ENCODE assay signal across 7 mouse cellular contexts in genomic region chrX:161718548-161718947, GRCm38 (mm10). TPM values are rescaled to one million over a fixed set of nuclear protein-coding genes. Genes with fewer than 3 reads are reported as not detected.
DNase-seq lines count a peak whose midpoint lies in the region; ATAC-seq and TF ChIP-seq lines count a peak whose summit lies in the region.

No protein-coding gene starts in this region.

- no peak overlapping the region for H3K9ac ChIP-seq in heart, embryonic 16.5 days (ENCODE audit: low read length)
- H3K9ac ChIP-seq in limb, embryonic 14.5 days (ENCODE audit: low read depth, low read length, severe bottlenecking): no peak overlapping the region

- H3K27ac ChIP-seq in layer of hippocampus, adult 2 months: peak overlapping the region; percentile 23; the same call in 1 of the 2 replicates
- no peak overlapping the region for H3K27ac ChIP-seq in heart, embryonic 16.5 days (ENCODE audit: low read length)
- no peak overlapping the region for H3K27ac ChIP-seq in limb, embryonic 14.5 days (replicated peaks; ENCODE audit: low read depth, low read length)
- H3K27ac ChIP-seq in small intestine, adult 2 months (ENCODE audit: insufficient read depth, low read depth, low read length): peak overlapping the region; percentile 22; the same call in 1 of the 2 replicates

- no peak for TF ChIP-seq CTCF in layer of hippocampus, adult 2 months (conservative IDR thresholded peaks at IDR 0.05)
- no peak for TF ChIP-seq CTCF in small intestine, adult 2 months (IDR thresholded peaks at IDR 0.05; ENCODE audit: extremely low read depth, insufficient read length, insufficient replicate concordance, low read depth, low read length)

- no peak for TF ChIP-seq POLR2A in limb, embryonic 14.5 days (IDR thresholded peaks at IDR 0.05; ENCODE audit: borderline replicate concordance, extremely low read depth, insufficient read depth, insufficient read length)
- TF ChIP-seq POLR2A in small intestine, adult 2 months (IDR thresholded peaks at IDR 0.05; ENCODE audit: low read depth, low read length): no peak

- peak overlapping the region; percentile 74 for H3K4me2 ChIP-seq in heart, embryonic 16.5 days (ENCODE audit: low read depth, low read length)
- peak overlapping the region; percentile 87; the same call in 1 of the 2 replicates for H3K4me2 ChIP-seq in limb, embryonic 14.5 days (replicated peaks; ENCODE audit: low read depth, low read length, severe bottlenecking)

- no peak; the same call in 1 of the 2 replicates for ATAC-seq in heart, embryonic 16.5 days (replicated peaks; ENCODE audit: extremely low read depth, insufficient read depth, low FRiP score)
- no peak for ATAC-seq in limb, embryonic 14.5 days (ENCODE audit: low FRiP score, low read depth)

- no peak for DNase-seq in layer of hippocampus, adult 2 months (ENCODE audit: low spot score in 2 of 2)
- DNase-seq in layer of hippocampus, postnatal 36 days: no peak
- DNase-seq in limb, embryonic 14.5 days (ENCODE audit: low spot score): no peak
- DNase-seq in embryo, embryonic 9.5 days (ENCODE audit: extremely low spot score): no peak
- DNase-seq in urinary bladder, postnatal 36 days (ENCODE audit: low spot score in 2 of 2): no peak

- peak overlapping the region; percentile 59 for H3K4me3 ChIP-seq in layer of hippocampus, adult 2 months
- peak overlapping the region; percentile 63 for H3K4me3 ChIP-seq in heart, embryonic 16.5 days (ENCODE audit: low read length)
- H3K4me3 ChIP-seq in limb, embryonic 14.5 days (replicated peaks; ENCODE audit: low read length): peak overlapping the region; percentile 47
- peak overlapping the region; percentile 87 for H3K4me3 ChIP-seq in small intestine, adult 2 months (ENCODE audit: low read depth, low read length)

- peaks cover 3% of the 10 kb centered on the region; the same call in 1 of the 2 replicates for H3K4me1 ChIP-seq in heart, embryonic 16.5 days (ENCODE audit: control insufficient read depth, insufficient read depth, low read length)
- H3K4me1 ChIP-seq in limb, embryonic 14.5 days (ENCODE audit: control insufficient read depth, insufficient read depth, low read length): no peaks in the 10 kb centered on the region
- no peaks in the 10 kb centered on the region; the same call in 1 of the 2 replicates for H3K4me1 ChIP-seq in small intestine, adult 2 months (ENCODE audit: control insufficient read depth, insufficient read depth, insufficient read length, low read length)

- 29% methylated on average over 11 of the region's 11 CpGs for WGBS in heart, embryonic 16.5 days
- WGBS in limb, embryonic 14.5 days: 37% methylated on average over 11 of the region's 11 CpGs
- 33% methylated on average over 11 of the region's 11 CpGs for WGBS in small intestine, adult 2 months

- peaks cover 13% of the 10 kb centered on the region for H3K27me3 ChIP-seq in heart, embryonic 16.5 days (ENCODE audit: control insufficient read depth, insufficient read depth, low read length)
- peaks cover 34% of the 10 kb centered on the region; the same call in 1 of the 2 replicates for H3K27me3 ChIP-seq in limb, embryonic 14.5 days (ENCODE audit: control insufficient read depth, insufficient read depth, low read length)
- H3K27me3 ChIP-seq in small intestine, adult 2 months (ENCODE audit: control insufficient read depth, insufficient read depth, low read length): peaks cover 8% of the 10 kb centered on the region

- no peaks in the 10 kb centered on the region for H3K36me3 ChIP-seq in heart, embryonic 16.5 days (ENCODE audit: control insufficient read depth, insufficient read depth)
- H3K36me3 ChIP-seq in limb, embryonic 14.5 days (ENCODE audit: control insufficient read depth, insufficient read depth, low read length): no peaks in the 10 kb centered on the region
- H3K36me3 ChIP-seq in small intestine, adult 2 months (ENCODE audit: control insufficient read depth, insufficient read depth, low read length): no peaks in the 10 kb centered on the region

- H3K9me3 ChIP-seq in heart, embryonic 16.5 days (replicated peaks; ENCODE audit: control insufficient read depth, low read length): no peaks in the 10 kb centered on the region
- no peaks in the 10 kb centered on the region for H3K9me3 ChIP-seq in limb, embryonic 14.5 days (ENCODE audit: control insufficient read depth, low read length)

RNA-seq across cellular contexts. Expression of gene Rai2, which starts 1.7 kb away (rescaled TPM):
- total RNA-seq in layer of hippocampus, adult 2 months (2021): 10 to 100 TPM in 1 of 2 experiments, 1 to 10 TPM in 1; 8.5 to 15.0 TPM
- 10 to 100 TPM in 1 of 2 experiments, 1 to 10 TPM in 1; 9.3 to 10.8 TPM for total RNA-seq in layer of hippocampus, postnatal 36 days (2021)
- polyA plus RNA-seq in heart, embryonic 16.5 days (2015; fragmentation: Nextera tagmentation; extraction: Ambion mirVana): 2.5 TPM in 2 replicates
- 5.6 and 7.0 TPM in 2 replicates for polyA plus RNA-seq in limb, embryonic 14.5 days (2012; rRNA removed)
- polyA plus RNA-seq in limb, embryonic 14.5 days (2014; fragmentation: Nextera tagmentation; extraction: Ambion mirVana): 6.2 and 6.4 TPM in 2 replicates
- polyA plus RNA-seq in small intestine, adult 2 months (2012; rRNA removed): 4.0 and 4.4 TPM in 2 replicates

Comparison
In these comparisons a context has a peak if more than half of its experiments do, and no peak if none do; other contexts are left out.
1. H3K27ac ChIP-seq: peak in layer of hippocampus, adult 2 months (single experiment) and small intestine, adult 2 months (single experiment); none in heart, embryonic 16.5 days (single experiment) and limb, embryonic 14.5 days (single experiment).
2. Peak in every context shown above with its lines, with median percentiles within 50 percentile points of each other: H3K4me3 ChIP-seq.